Mouse (Mus musculus) megakaryocyte progenitor cell, adult 5-6 weeks (primary cell): ENCODE measurements around the gene Arhgef3. TPM values are rescaled to one million over a fixed set of nuclear protein-coding genes. Genes with fewer than 3 reads are reported as not detected.

Experiments
- ATAC-seq: replicated peaks from 2 replicates; pipeline ENCODE4 v1.8.0; 2016; ENCODE audit warnings: mild to moderate bottlenecking, moderate TSS enrichment, inconsistent platforms; ENCODE audit not compliant: poor library complexity
- total RNA-seq, 2 experiments: library from RNA; stranded (forward) in 1 of 2; stranded (reverse) in 1 of 2; fragments of 157-497, 149-512 nt in 1 of 2; fragments of 200-1000 nt in 1 of 2; gene quantifications; 2 replicates each; pipeline versions ENCODE4 v1.2.3 to v1.2.4; 2015 to 2017

Arhgef3 gene
- total RNA-seq, 2 experiments from 2014 or later = 13.8 to 15.5 TPM

- no peak for ATAC-seq
Observed at GRCm38 (mm10) chr14:27400495-27400894, 285.8 kb downstream of the Arhgef3 start.

- no peak for ATAC-seq
Observed at GRCm38 (mm10) chr14:27401717-27402278, 287.1 kb downstream of the Arhgef3 start.

- peak; percentile 30 for ATAC-seq
Observed at GRCm38 (mm10) chr14:27402332-27403250, 287.9 kb downstream of the Arhgef3 start.

GRCm38 (mm10) chr14:27405452-27405851 lies 290.8 kb downstream of the Arhgef3 start:
- ATAC-seq = peak; percentile 79

GRCm38 (mm10) chr14:27405947-27406346 lies 291.2 kb downstream of the Arhgef3 start:
- ATAC-seq = no peak

- no peak for ATAC-seq
Observed at GRCm38 (mm10) chr14:27408240-27408639, 293.5 kb downstream of the Arhgef3 start.

- ATAC-seq = peak; percentile 51
Observed at GRCm38 (mm10) chr14:27409662-27410061, 295.0 kb downstream of the Arhgef3 start.

GRCm38 (mm10) chr14:27411492-27411891 lies 296.8 kb downstream of the Arhgef3 start:
- no peak for ATAC-seq

- ATAC-seq = peak; percentile 43
Observed at GRCm38 (mm10) chr14:27412699-27413098, 298.0 kb downstream of the Arhgef3 start.

- ATAC-seq = peak; percentile 89
Observed at GRCm38 (mm10) chr14:27413961-27414360, 299.3 kb downstream of the Arhgef3 start.

- no peak for ATAC-seq
Observed at GRCm38 (mm10) chr14:27420816-27421215, 306.1 kb downstream of the Arhgef3 start.

- ATAC-seq = no peak
Observed at GRCm38 (mm10) chr14:27422301-27422700, 307.6 kb downstream of the Arhgef3 start.

- ATAC-seq = peak; percentile 95
Observed at GRCm38 (mm10) chr14:27428573-27428972, 313.9 kb downstream of the Arhgef3 start, which contains the start of gene Fam208a. Gene Fam208a (plus strand): TSS chr14:27428834.

GRCm38 (mm10) chr14:27428973-27429711 lies 314.4 kb downstream of the Arhgef3 start:
- peak; percentile 72 for ATAC-seq

- ATAC-seq = no peak
Observed at GRCm38 (mm10) chr14:27430280-27430679, 315.6 kb downstream of the Arhgef3 start.

- no peak for ATAC-seq
Observed at GRCm38 (mm10) chr14:27432064-27432463, 317.4 kb downstream of the Arhgef3 start.

- ATAC-seq = no peak
Observed at GRCm38 (mm10) chr14:27436116-27436515, 321.4 kb downstream of the Arhgef3 start.

- ATAC-seq = no peak
Observed at GRCm38 (mm10) chr14:27436826-27437225, 322.1 kb downstream of the Arhgef3 start.

- peak; percentile 60; the same call in 1 of the 2 replicates for ATAC-seq
Observed at GRCm38 (mm10) chr14:27440921-27441320, 326.2 kb downstream of the Arhgef3 start.

GRCm38 (mm10) chr14:27444851-27445281 lies 330.2 kb downstream of the Arhgef3 start:
- no peak for ATAC-seq

GRCm38 (mm10) chr14:27446963-27447362 lies 332.3 kb downstream of the Arhgef3 start:
- peak; percentile 64 for ATAC-seq
